Mouse (Mus musculus): ENCODE data around the gene Gm20826. TPM values are rescaled to one million over a fixed set of nuclear protein-coding genes. Genes with fewer than 3 reads are reported as not detected.

Gm20826 gene
- 0.18 TPM for polyA plus RNA-seq (2017; shearing (Covaris generic))

GRCm38 (mm10) chrY:7638389-7638788 lies at the start of gene Gm20826:
Gene Gm20826 (minus strand): TSS chrY:7638489.

Other genes starting within 250 kb of the Gm20826 start
- not detected for gene Gm21788, start 233.5 kb downstream of the Gm20826 start, polyA plus RNA-seq (2017; shearing (Covaris generic))
- not detected for gene Gm28576, start 84.5 kb upstream of the Gm20826 start, polyA plus RNA-seq (2017; shearing (Covaris generic))

All from effector memory CD4-positive, alpha-beta T cell, adult 7 months (primary cell).